Mouse (Mus musculus): ENCODE measurements around the gene 4930572O03Rik.
A peak's percentile ranks its signal among the peaks of the same experiment; 100 is the strongest.
"Not testable (repeated sequence)": the region's sequence is repeated elsewhere in the genome, so short reads cannot be mapped to it uniquely, and the experiment has no call there.

The 4930572O03Rik gene

DNA sequence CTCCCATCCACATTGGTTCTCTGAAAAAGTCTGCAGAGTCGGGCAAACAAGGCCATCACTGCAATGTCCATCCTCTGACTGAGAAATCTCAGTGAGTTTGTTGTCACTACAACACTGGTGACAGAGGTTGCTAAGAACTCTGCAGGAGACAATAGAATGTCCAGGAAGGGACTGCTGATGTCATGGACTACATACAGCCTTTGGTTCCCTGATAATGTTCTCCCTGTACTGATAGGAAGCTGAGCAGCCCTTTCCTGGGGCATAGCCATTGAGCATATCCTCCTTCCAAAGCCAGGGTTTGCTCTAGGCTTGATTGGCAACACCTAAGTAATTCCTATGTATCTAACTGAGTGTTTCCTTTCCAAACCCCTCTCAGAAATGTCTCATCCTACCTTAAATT, at the start of gene 4930572O03Rik:
Gene 4930572O03Rik, minus strand, starts transcription at position 101 of the 400 bp plus-strand sequence.
- not testable (repeated sequence) for DNase-seq (ENCODE audit: low spot score)

GRCm38 (mm10) chr5:15702891-15703290, 46.0 kb upstream of the 4930572O03Rik start:
- DNase-seq (ENCODE audit: low spot score): not testable (repeated sequence)

GRCm38 (mm10) chr5:15697719-15698118, 40.9 kb upstream of the 4930572O03Rik start:
- not testable (repeated sequence) for DNase-seq (ENCODE audit: low spot score)

GRCm38 (mm10) chr5:15691849-15692248, 35.0 kb upstream of the 4930572O03Rik start:
- DNase-seq (ENCODE audit: low spot score): not testable (repeated sequence)

DNA sequence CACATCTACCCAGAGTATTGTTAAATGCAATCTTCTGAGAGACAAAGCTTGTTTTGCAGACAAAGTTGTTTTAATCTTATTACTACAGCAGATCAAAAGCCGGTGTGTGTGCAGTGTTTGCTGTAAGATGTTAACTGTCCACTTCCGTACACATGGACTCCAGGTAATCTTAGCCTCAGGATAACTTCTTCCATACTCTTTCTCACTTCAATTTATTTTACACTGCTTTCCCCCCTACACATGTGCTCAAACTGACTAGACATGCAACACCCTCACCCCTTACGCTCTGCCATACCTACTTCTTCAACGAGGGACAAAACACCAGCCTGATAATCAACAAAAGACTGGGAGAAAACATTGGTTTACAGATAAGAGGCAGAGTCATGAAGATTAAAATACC, 34.0 kb upstream of the 4930572O03Rik start:
- DNase-seq (ENCODE audit: low spot score): peak; percentile 14

- not testable (repeated sequence) for DNase-seq (ENCODE audit: low spot score)
Observed at GRCm38 (mm10) chr5:15689659-15690213, 32.9 kb upstream of the 4930572O03Rik start.

- not testable (repeated sequence) for DNase-seq (ENCODE audit: low spot score)
Observed at GRCm38 (mm10) chr5:15688874-15689658, 32.2 kb upstream of the 4930572O03Rik start.

GRCm38 (mm10) chr5:15681301-15682035, 24.6 kb upstream of the 4930572O03Rik start:
- DNase-seq (ENCODE audit: low spot score): not testable (repeated sequence)

- not testable (repeated sequence) for DNase-seq (ENCODE audit: low spot score)
Observed at GRCm38 (mm10) chr5:15679980-15680949, 23.4 kb upstream of the 4930572O03Rik start.

GRCm38 (mm10) chr5:15678907-15679306, 22.0 kb upstream of the 4930572O03Rik start:
- DNase-seq (ENCODE audit: low spot score): peak; percentile 11

- not testable (repeated sequence) for DNase-seq (ENCODE audit: low spot score)
Observed at GRCm38 (mm10) chr5:15677750-15678149, 20.9 kb upstream of the 4930572O03Rik start.

DNA sequence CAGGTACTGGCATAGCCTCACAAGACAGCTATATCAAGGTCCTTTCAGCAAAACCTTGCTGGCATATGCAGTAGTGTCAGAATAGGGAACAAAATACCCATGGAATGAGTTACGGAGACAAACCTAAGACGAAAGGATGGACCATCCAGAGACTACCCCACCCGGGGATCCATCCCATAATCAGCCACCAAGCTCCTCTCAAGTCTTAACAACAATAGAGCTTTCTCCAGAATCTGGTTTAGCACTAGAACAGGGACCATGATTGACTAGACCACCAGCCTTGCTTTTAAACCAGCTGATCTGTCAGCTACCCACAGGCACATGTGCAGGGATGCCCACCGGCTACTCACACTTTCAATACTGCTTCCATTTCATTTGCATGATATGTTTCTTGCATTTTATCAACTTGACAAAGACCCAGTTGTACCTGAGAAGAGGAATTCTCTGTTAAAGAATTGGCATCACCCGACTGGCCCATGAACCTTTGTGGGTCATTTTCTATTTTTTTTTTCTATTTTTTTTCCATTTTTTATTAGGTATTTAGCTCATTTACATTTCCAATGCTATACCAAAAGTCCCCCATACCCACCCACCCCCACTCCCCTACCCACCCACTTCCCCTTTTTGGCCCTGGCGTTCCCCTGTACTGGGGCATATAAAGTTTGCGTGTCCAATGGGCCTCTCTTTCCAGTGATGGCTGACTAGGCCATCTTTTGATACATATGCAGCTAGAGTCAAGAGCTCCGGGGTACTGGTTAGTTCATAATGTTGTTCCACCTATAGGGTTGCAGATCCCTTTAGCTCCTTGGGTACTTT, 17.8 kb upstream of the 4930572O03Rik start:
- DNase-seq (ENCODE audit: low spot score): peak; percentile 1

DNA sequence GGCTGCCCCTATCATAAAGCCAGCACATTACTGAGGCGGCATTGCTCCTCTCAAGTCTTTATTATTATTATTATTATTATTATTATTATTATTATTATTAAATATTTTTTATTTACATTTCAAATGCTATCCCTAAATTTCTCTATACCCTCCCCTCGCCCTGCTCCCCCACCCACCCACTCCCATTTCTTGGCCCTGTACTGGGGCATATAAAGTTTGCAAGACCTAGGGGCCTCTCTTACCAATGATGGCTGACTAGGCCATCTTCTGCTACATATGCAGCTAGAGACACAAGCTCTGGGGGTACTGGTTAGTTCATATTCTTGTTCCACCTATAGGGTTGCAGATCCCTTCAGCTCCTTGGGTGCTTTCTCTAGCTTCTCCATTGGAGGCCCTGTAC, 17.1 kb upstream of the 4930572O03Rik start:
- not testable (repeated sequence) for DNase-seq (ENCODE audit: low spot score)

DNA sequence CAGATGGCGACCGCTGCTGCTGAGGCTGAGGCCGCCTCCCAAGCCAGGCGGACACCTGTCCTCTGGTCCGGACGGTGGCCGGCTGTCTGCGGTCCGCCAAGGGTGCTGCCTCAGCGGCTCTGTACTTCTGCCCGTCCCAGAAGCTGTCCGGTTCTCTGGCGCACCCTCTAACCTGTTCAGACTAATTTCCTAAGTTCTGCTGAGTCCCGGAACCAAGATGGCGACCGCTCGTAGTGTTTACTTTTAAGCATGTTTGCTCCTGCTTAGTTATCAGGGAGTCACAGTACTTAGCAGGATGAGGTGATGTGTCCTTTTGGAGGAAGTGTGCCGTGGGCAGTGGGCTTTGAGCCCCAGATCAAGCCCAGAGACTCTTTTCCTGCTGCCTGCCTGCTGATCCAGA, 13.9 kb upstream of the 4930572O03Rik start:
- DNase-seq (ENCODE audit: low spot score): peak; percentile 1

DNA sequence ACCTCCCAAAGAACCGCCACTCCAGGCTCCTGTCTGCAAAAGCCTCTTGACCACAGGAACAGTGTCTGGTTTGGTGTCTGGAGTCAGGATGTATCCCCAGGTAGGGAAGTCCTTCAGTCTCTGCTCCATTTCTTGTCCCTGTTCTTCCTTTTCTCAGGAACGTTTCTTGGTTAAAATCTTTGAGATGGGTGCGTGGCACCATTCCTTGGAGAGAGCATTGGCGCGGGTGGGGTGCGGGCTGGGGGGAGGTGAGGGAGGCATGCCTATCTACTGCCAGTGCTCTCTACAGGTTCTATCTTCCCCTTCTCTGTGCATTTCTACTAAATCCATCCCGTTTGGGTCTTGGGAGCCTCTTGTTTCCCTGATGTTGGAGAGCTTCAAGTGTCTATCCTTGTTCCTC, 7.0 kb upstream of the 4930572O03Rik start:
- DNase-seq (ENCODE audit: low spot score): not testable (repeated sequence)

GRCm38 (mm10) chr5:15652334-15652733, 4.5 kb downstream of the 4930572O03Rik start:
- DNase-seq (ENCODE audit: low spot score): not testable (repeated sequence)

DNA sequence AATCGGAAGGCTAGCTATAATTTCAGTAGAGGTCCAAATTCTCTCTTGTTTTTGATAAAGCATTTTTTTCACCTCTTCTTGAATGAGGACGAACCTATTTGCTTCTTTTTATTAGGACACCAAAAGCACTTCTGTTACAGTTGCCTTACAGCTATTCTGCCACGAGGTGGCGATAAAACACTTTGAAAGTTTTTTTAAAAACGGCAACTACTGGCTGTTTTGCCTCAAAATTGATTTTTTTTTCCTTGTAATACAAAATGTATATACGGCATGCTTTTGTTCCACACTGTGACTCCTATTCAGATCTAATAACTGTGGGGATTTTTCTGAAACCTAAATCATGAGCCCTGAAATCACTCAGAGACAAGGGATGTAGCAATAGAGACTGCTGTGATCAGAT, 11.2 kb downstream of the 4930572O03Rik start:
- DNase-seq (ENCODE audit: low spot score): not testable (repeated sequence)

DNA sequence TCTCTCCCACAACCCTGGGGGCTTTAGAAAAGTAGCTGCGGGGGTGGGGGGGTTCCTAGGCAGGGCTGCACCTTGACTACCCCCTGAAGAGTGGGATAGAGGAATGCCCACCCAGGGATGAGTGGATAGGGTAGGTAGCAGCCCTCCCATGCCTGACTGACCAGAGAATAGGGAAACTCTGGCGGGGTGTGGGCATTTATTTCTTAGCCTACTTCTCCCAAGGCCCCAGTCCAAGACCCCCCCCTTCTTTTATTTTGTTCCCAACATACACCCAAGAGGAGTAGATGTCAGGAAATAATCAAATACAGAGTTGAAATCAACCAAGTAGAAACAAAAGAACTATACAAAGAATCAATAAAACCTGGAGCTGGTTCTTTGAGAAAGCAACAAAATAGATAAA, 19.2 kb downstream of the 4930572O03Rik start:
- not testable (repeated sequence) for DNase-seq (ENCODE audit: low spot score)

GRCm38 (mm10) chr5:15630068-15630467, 26.8 kb downstream of the 4930572O03Rik start:
- DNase-seq (ENCODE audit: low spot score): not testable (repeated sequence)

DNA sequence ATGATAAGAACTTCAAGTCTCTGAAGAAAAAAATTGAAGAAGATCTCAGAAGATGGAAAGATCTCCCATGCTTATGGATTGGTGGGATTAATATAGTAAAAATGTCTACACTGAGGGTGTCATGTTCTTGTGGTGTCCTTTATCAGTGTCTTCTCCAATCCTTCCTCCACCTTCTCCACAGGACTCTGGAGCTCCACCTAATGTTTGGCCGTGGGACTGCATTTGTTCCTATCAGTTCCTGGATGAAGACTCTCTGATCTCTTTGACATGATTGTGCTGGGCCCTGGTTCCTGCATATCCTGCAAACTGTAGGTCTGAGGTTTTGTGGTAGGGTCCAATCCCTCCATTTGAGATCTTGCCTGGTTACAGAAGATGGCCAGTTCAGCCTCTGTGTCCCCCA, 28.7 kb downstream of the 4930572O03Rik start:
- not testable (repeated sequence) for DNase-seq (ENCODE audit: low spot score)

Measured in yolk sac, embryonic 10.5 days (tissue).